Mouse (Mus musculus) liver, adult 2 months (tissue): ENCODE measurements around the gene Zswim5. TPM values are rescaled to one million over a fixed set of nuclear protein-coding genes. Genes with fewer than 3 reads are reported as not detected.
"Not testable (repeated sequence)": the region's sequence is repeated elsewhere in the genome, so short reads cannot be mapped to it uniquely, and the experiment has no call there.

Experiments
- DNase-seq: peaks from one replicate; pipeline ENCODE4 v3.0.0-alpha.2; 2011; ENCODE audit warnings: low read depth, low spot score; ENCODE audit errors: extremely low read depth
- H3K27ac ChIP-seq: fragments of 200-500 bp; replicated peaks from 2 replicates; pipeline ENCODE4 v1.5.1; 2012; ENCODE audit warnings: low read depth, mild to moderate bottlenecking, control low read depth, inconsistent platforms, low read length; ENCODE audit not compliant: insufficient read depth
- H3K27me3 ChIP-seq: fragments of 200-500 bp; 2 replicates; pipeline ENCODE4 v1.6.1; 2012; ENCODE audit warnings: mild to moderate bottlenecking, moderate library complexity, low read length, inconsistent platforms; ENCODE audit not compliant: control insufficient read depth, insufficient read depth
- H3K36me3 ChIP-seq: fragments of 200-500 bp; 2 replicates; pipeline ENCODE4 v1.6.1; 2012; ENCODE audit warnings: low read length, inconsistent platforms; ENCODE audit not compliant: control insufficient read depth, insufficient read depth
- H3K4me1 ChIP-seq: fragments of 200-500 bp; 2 replicates; pipeline ENCODE4 v1.6.1; 2011; ENCODE audit warnings: low read length; ENCODE audit not compliant: control insufficient read depth, insufficient read depth
- H3K4me3 ChIP-seq: fragments of 200-500 bp; 2 replicates; pipeline ENCODE4 v1.5.1; 2011; ENCODE audit warnings: low read depth, mild to moderate bottlenecking, control low read depth, low read length, moderate library complexity; ENCODE audit not compliant: insufficient read depth
- H3K79me2 ChIP-seq: fragments of 200-500 bp; 2 replicates; pipeline ENCODE4 v1.6.1; 2012; ENCODE audit warnings: inconsistent platforms, mild to moderate bottlenecking, low read length, moderate library complexity; ENCODE audit not compliant: control insufficient read depth, insufficient read depth
- H3K9ac ChIP-seq: fragments of 200-500 bp; 2 replicates; pipeline ENCODE4 v1.6.1; 2012; ENCODE audit warnings: low read depth, mild to moderate bottlenecking, control low read depth, inconsistent platforms, low read length
- CTCF ChIP-seq: fragments of 200-500 bp; IDR thresholded peaks from 2 replicates; pipeline ENCODE4 v1.5.1; 2011; ENCODE audit warnings: low read depth, low read length, control low read depth
- POLR2A ChIP-seq: fragments of 200-500 bp; IDR thresholded peaks from 2 replicates; pipeline ENCODE4 v1.6.1; 2011; ENCODE audit warnings: low read length, control low read depth; ENCODE audit not compliant: insufficient read depth; ENCODE audit errors: extremely low read depth
- WGBS: fragments of 180-500 bp; shearing (Covaris S2); methylation state at CpG from one replicate; pipeline ENCODE4 v1.1.7; 2018; 5-methylcytosine and 5-hydroxymethylcytosine counted together
- polyA plus RNA-seq: library from polyadenylated mRNA; depleted of rRNA; stranded (reverse); fragments of >200 nt; gene quantifications from 2 replicates; pipeline ENCODE4 v1.2.3, GENCODE M21; 2012; rRNA removed
- total RNA-seq: library from RNA; depleted of rRNA; stranded (reverse); fragments of >200 nt; gene quantifications from 2 replicates; pipeline ENCODE4 v1.2.3, GENCODE M21; 2014; rRNA removed

Gene Zswim5
- 0.65 and 0.87 TPM in 2 replicates for total RNA-seq
- polyA plus RNA-seq: 1.1 and 1.2 TPM in 2 replicates

DNA sequence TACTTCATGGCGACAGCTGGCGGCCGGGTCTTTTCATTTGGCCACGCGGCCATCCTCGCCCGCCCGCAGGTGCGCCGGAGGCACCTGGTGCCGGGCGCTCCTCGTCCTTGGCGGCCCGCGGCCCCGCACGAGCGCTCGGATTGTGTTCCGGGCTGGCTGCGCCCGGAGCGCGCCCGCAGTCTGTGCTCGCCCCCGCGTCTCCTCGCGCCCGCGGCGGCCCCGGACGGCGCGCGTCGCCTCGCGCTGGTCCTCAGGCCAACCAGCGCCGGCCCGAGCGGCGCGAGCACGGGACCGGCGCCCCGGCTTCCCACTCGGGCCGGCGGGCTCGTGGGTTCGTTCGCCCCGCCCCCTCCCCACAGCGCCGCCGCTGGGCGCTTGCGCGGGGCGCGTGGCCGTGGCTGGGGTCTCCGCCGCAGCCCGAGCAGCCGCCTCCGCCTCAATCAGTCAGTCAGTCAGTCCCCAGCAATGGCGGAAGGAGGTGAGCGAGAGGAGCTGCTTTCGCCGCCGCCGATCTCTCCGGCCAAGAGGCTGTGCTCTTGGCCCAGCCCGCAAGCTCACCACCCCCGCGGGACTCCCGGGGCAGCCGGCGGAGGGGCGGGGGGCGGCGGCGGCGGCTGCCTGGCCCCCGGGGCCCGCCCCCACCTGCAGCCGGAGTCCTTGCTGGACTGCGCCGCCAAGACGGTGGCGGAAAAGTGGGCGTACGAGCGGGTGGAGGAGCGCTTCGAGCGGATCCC is at the start of gene Zswim5:
Zswim5 (plus strand) TSS at position 382 of the 734 bp plus-strand sequence.
- Histone ChIP-seq H3K27ac (peak within 1 kb of the TSS; percentile 47; the same call in 1 of the 2 replicates), H3K4me1 (no peaks in the 10 kb centered on the region; the same call in 1 of the 2 replicates), H3K36me3 (no peaks in the 10 kb centered on the region), H3K9ac (peak within 1 kb of the TSS; percentile 94), H3K79me2 (no peaks in the 10 kb centered on the region), H3K27me3 (no peaks in the 10 kb centered on the region), H3K4me3 (peak within 1 kb of the TSS; percentile 89)
- 3% methylated on average over 104 of the region's 104 CpGs for WGBS
- peak; percentile 29 for DNase-seq
- TF ChIP-seq CTCF (no peak), POLR2A (no peak)

DNA sequence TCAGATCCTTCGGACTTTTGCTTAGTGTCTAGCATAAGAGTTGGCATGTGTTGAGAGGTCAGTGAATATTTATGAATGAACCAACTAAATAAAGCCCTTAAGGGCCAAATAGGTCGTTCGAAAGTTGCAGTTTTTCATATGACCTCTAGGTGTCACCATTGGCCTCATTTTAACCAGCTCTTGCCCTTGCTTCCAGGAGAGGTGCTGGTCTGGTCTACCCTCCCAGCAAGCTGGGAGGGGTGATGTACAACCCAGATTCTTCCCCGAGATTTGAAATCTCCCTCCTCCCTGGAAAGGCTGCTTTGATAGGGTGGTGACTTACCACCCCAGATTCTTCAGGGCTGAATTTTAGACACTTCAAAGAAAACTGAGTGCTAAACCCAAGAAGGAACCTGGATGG is 49.4 kb upstream of the Zswim5 start:
- Histone ChIP-seq H3K4me1 (peaks cover 3% of the 10 kb centered on the region; the same call in 1 of the 2 replicates), H3K4me3 (no peak overlapping the region), H3K36me3 (no peaks in the 10 kb centered on the region), H3K79me2 (no peaks in the 10 kb centered on the region), H3K9ac (no peak overlapping the region), H3K27me3 (no peaks in the 10 kb centered on the region), H3K27ac (no peak overlapping the region)
- TF ChIP-seq POLR2A (no peak), CTCF (peak; percentile 56)
- peak; percentile 72 for DNase-seq
- WGBS: under 1% methylated on average over 4 of the region's 4 CpGs

DNA sequence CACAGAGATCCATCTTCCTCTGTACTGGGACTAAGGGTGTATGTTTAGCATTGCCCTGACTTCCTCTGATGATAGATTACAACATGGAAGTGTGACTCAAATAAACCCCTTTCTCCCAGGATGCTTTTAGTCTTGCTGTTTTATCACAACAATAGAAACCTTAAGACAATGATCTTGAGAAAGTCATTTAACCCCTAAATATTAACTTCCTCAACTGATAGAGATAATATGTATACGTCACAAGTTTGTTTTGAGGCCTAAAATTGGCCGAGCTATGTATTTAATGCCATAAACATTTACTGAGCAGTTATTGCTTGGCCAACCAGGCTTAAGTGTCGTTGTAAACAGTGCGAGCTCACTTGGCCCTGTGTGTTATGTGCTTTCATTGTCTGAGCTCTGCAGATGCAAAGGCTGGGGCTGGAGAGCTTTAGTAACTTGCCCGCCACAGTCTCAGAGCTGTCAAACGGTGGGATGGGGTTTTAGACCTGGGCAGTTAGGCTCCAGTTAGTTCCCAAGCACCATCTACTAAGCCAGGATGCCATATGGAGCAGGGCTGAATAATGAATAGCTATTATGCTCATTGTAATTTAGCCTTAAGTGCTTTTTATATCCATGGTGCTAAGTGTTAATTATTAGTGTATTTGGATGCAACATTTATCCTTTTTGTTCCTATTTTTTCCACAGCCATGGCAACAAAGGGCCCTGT is 47.7 kb upstream of the Zswim5 start:
- Histone ChIP-seq H3K4me3 (no peak overlapping the region), H3K9ac (no peak overlapping the region), H3K27me3 (no peaks in the 10 kb centered on the region), H3K79me2 (no peaks in the 10 kb centered on the region), H3K4me1 (peaks cover 3% of the 10 kb centered on the region; the same call in 1 of the 2 replicates), H3K36me3 (no peaks in the 10 kb centered on the region), H3K27ac (no peak overlapping the region)
- TF ChIP-seq POLR2A (no peak), CTCF (no peak)
- no peak for DNase-seq
- 80% methylated on average over 6 of the region's 6 CpGs for WGBS

DNA sequence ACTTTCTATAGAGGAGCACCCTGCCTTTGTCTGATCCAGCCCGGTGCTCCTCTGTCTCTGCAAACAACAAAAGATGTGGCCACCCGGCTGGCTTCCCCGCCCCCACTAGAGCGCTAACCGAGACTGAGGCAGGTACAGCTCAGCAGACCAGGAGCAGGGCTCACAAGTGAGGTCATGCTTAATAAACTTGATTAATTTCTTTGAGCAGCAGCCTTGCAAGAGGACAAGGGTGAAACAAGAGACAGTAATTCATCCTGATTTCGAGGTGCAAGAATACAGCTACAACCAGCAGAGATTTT is 47.2 kb upstream of the Zswim5 start:
- no peaks in the 10 kb centered on the region for H3K36me3 ChIP-seq
- peaks cover 3% of the 10 kb centered on the region; the same call in 1 of the 2 replicates for H3K4me1 ChIP-seq
- 53% methylated on average over 6 of the region's 6 CpGs for WGBS
- H3K27ac ChIP-seq: no peak overlapping the region
- TF ChIP-seq CTCF: no peak
- TF ChIP-seq POLR2A: no peak
- H3K9ac ChIP-seq: no peak overlapping the region
- H3K79me2 ChIP-seq: no peaks in the 10 kb centered on the region
- H3K4me3 ChIP-seq: no peak overlapping the region
- no peaks in the 10 kb centered on the region for H3K27me3 ChIP-seq
- DNase-seq: no peak

DNA sequence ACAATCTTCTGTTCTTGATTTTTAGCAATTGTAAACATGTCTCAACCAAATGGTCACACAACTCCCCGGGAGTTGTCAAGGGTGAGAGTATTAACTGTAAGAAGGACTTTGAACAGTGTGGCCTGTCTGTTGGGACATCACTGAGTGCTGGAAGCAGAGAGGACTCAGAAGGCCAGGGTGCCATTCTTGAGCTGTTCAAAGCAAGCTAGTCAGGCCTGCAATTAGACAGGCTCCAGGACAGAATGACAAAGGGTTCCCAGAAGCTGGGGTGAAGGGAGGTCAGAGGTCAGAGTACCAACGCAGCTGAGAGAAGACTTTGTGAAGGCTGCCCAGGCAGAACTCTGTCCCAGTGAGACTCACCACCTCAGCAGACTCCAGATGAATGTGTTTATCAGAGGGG is 38.2 kb upstream of the Zswim5 start:
- H3K79me2 ChIP-seq: no peaks in the 10 kb centered on the region
- WGBS: 13% methylated on average over 2 of the region's 2 CpGs
- TF ChIP-seq POLR2A (no peak), CTCF (no peak)
- peak; percentile 75 for DNase-seq
- H3K27me3 ChIP-seq: no peaks in the 10 kb centered on the region
- H3K9ac ChIP-seq: no peak overlapping the region
- no peaks in the 10 kb centered on the region for H3K36me3 ChIP-seq
- no peak overlapping the region for H3K4me3 ChIP-seq
- H3K27ac ChIP-seq: peak overlapping the region; percentile 2; the same call in 1 of the 2 replicates
- H3K4me1 ChIP-seq: peaks cover 2% of the 10 kb centered on the region; the same call in 1 of the 2 replicates

DNA sequence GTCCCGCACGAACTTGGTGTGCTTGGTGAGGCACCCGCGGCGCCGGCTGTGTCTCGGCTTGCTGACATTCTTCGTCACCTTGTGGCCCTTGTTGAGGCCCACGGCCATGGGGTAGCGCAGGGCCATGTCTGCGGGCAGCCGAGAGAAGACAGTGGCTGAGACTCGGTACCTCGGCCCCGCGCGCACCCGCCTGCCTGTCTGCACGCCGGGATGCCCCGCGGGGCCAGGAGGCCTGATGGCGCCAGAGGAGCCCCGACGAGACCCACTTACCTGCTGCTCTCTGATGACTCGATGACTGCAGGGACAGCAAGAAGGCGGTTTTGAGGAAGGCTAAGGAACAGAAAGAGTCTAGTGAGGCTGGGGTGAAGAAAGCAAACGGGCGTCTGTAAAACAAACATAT is 37.1 kb upstream of the Zswim5 start:
- not testable (repeated sequence) for H3K4me1 ChIP-seq, H3K36me3 ChIP-seq, H3K27me3 ChIP-seq, DNase-seq, H3K4me3 ChIP-seq, H3K9ac ChIP-seq, H3K79me2 ChIP-seq, H3K27ac ChIP-seq
- WGBS: 44% methylated on average over 24 of the region's 29 CpGs
